Comparison of ENCODE assay signal across 9 mouse cellular contexts in genomic region chr9:66822255-66822654, GRCm38 (mm10). TPM values are rescaled to one million over a fixed set of nuclear protein-coding genes. Genes with fewer than 3 reads are reported as not detected.
A peak's percentile ranks its signal among the peaks of the same experiment; 100 is the strongest.
DNase-seq lines count a peak whose midpoint lies in the region; ATAC-seq and TF ChIP-seq lines count a peak whose summit lies in the region.
"Not testable (repeated sequence)": the region's sequence is repeated elsewhere in the genome, so short reads cannot be mapped to it uniquely, and the experiment has no call there.
"Had no signal": no experiment of that assay in that cellular context is flagged by ENCODE, and none has a peak within 500 bp of the region (broad histone marks: within the 10 kb centered on the region; RNA-seq: fewer than 3 reads in every experiment).

No protein-coding gene starts in this region.

- H3K27ac ChIP-seq in intestine, postnatal 0 days (ENCODE audit: low read depth, low read length); lung, embryonic 14.5 days (ENCODE audit: low read depth): not testable (repeated sequence)

- TF ChIP-seq CTCF in intestine, postnatal 0 days (IDR thresholded peaks at IDR 0.05; ENCODE audit: low read depth) = peak; percentile 40
- peak; percentile 22 for TF ChIP-seq CTCF in lung, embryonic 14.5 days (IDR thresholded peaks at IDR 0.05; ENCODE audit: low read depth)

- DNase-seq in A20 (ENCODE audit: low read depth, low spot score) (peak; percentile 32), ZHBTc4 (ENCODE audit: low read depth, low spot score) (peak; percentile 12)
- not testable (repeated sequence) for DNase-seq in lung, embryonic 14.5 days
- DNase-seq in thymus, postnatal 14 days = peak; percentile 25

- not testable (repeated sequence) for H3K9me3 ChIP-seq in intestine, postnatal 0 days (ENCODE audit: control insufficient read depth); lung, embryonic 14.5 days (ENCODE audit: low read depth, low read length)

- not testable (repeated sequence) for H3K9ac ChIP-seq in intestine, postnatal 0 days (ENCODE audit: low read depth, low read length); lung, embryonic 14.5 days

- not testable (repeated sequence) for H3K4me3 ChIP-seq in intestine, postnatal 0 days (ENCODE audit: low read depth, low read length); lung, embryonic 14.5 days (ENCODE audit: low read depth, low read length)

- not testable (repeated sequence) for H3K36me3 ChIP-seq in intestine, postnatal 0 days (ENCODE audit: control insufficient read depth, insufficient read depth); lung, embryonic 14.5 days (ENCODE audit: insufficient read depth)

- not testable (repeated sequence) for H3K4me2 ChIP-seq in intestine, postnatal 0 days (replicated peaks; ENCODE audit: low read depth); lung, embryonic 14.5 days

- 0 out of 2 replicates have a peak, but pooled peaks have one; percentile 33 for ATAC-seq in granulocyte monocyte progenitor cell, adult 5-6 weeks (replicated peaks; ENCODE audit: poor library complexity, severe bottlenecking)
- ATAC-seq in intestine, postnatal 0 days; lung, embryonic 14.5 days (ENCODE audit: insufficient read depth): not testable (repeated sequence)
- ATAC-seq in neutrophil, adult 5-6 weeks (ENCODE audit: extremely low read depth, insufficient number of reproducible peaks, low FRiP score, poor library complexity, severe bottlenecking) = 0 out of 2 replicates have a peak, but pooled peaks have one; percentile 6

- WGBS in intestine, postnatal 0 days = no CpG with 5 or more reads among the region's 5 CpGs
- no CpG with 5 or more reads among the region's 5 CpGs for WGBS in lung, embryonic 14.5 days

- H3K4me1 ChIP-seq in intestine, postnatal 0 days (replicated peaks; ENCODE audit: control insufficient read depth, insufficient read depth, low read length); lung, embryonic 14.5 days (ENCODE audit: insufficient read depth): not testable (repeated sequence)

- H3K27me3 ChIP-seq in intestine, postnatal 0 days (replicated peaks; ENCODE audit: control insufficient read depth, insufficient read depth, low read length); lung, embryonic 14.5 days (ENCODE audit: insufficient read depth, low read length): not testable (repeated sequence)

RNA-seq across cellular contexts. Expression of gene Aph1c, which starts 12.3 kb away (rescaled TPM):
- total RNA-seq in granulocyte monocyte progenitor cell, adult 5-6 weeks (2014; fragmentation: Nextera tagmentation) = 3.8 and 9.0 TPM in 2 replicates
- 1.9 and 4.9 TPM in 2 replicates for total RNA-seq in granulocyte monocyte progenitor cell, adult 5-6 weeks (2017)
- polyA plus RNA-seq in intestine, postnatal 0 days (2015; fragmentation: Nextera tagmentation; extraction: Ambion mirVana) = 36.8 and 44.0 TPM in 2 replicates
- polyA plus RNA-seq in lung, embryonic 14.5 days (2014; fragmentation: Nextera tagmentation; extraction: Ambion mirVana) = 3.6 and 4.0 TPM in 2 replicates
- 3.1 and 7.7 TPM in 2 replicates for total RNA-seq in neutrophil, adult 5-6 weeks (2017)

RNA-seq across cellular contexts. Expression of gene Gm10647, which starts 25.4 kb away (rescaled TPM):
- not detected in 2 replicates for total RNA-seq in granulocyte monocyte progenitor cell, adult 5-6 weeks (2014; fragmentation: Nextera tagmentation)
- total RNA-seq in granulocyte monocyte progenitor cell, adult 5-6 weeks (2017) = not detected in 2 replicates
- polyA plus RNA-seq in intestine, postnatal 0 days (2015; fragmentation: Nextera tagmentation; extraction: Ambion mirVana) = 0.05 and 0.18 TPM in 2 replicates
- 0.46 and 0.49 TPM in 2 replicates for polyA plus RNA-seq in lung, embryonic 14.5 days (2014; fragmentation: Nextera tagmentation; extraction: Ambion mirVana)
- total RNA-seq in neutrophil, adult 5-6 weeks (2017) = 0.37 TPM in 1 of 2 replicates, not detected in the other
- total RNA-seq: ES-E14; gastrocnemius, adult 18-20 months had no signal

RNA-seq across cellular contexts. Expression of gene Aph1b, which starts 27.0 kb away (rescaled TPM):
- 0.98 and 1.2 TPM in 2 replicates for total RNA-seq in granulocyte monocyte progenitor cell, adult 5-6 weeks (2014; fragmentation: Nextera tagmentation)
- 1.6 and 1.9 TPM in 2 replicates for total RNA-seq in granulocyte monocyte progenitor cell, adult 5-6 weeks (2017)
- polyA plus RNA-seq in intestine, postnatal 0 days (2015; fragmentation: Nextera tagmentation; extraction: Ambion mirVana) = 11.1 and 11.8 TPM in 2 replicates
- 9.3 and 9.6 TPM in 2 replicates for polyA plus RNA-seq in lung, embryonic 14.5 days (2014; fragmentation: Nextera tagmentation; extraction: Ambion mirVana)
- 3.0 and 3.4 TPM in 2 replicates for total RNA-seq in neutrophil, adult 5-6 weeks (2017)
